Mouse (Mus musculus) kidney, postnatal 36 days (tissue): ENCODE measurements at regions not wholly inside any gene's neighbourhood (a gene's known extent, or its start where the extent isn't known, plus 50 kb on each side); places are given as distances from the start of the nearest gene placed in this dataset.

ENCODE experiments used
- DNase-seq, 2 experiments: peaks; one replicate each; pipeline ENCODE4 v3.0.0; 2021 to 2022; ENCODE audit warnings: mixed read lengths in 2 of 2

GRCm38 (mm10) chr8:89903346-89903745 lies 444.8 kb downstream of the Tox3 start:
- no peak for DNase-seq

- DNase-seq = no peak
These were observed 475.4 kb downstream of the Tox3 start for GRCm38 (mm10) chr8:89872768-89873167.

- peak in 1 of 2 experiments; percentile 19 for DNase-seq
These were observed 476.2 kb downstream of the Tox3 start for GRCm38 (mm10) chr8:89871966-89872365.

- no peak for DNase-seq
These were observed 488.3 kb downstream of the Tox3 start for GRCm38 (mm10) chr8:89859813-89860212.

GRCm38 (mm10) chr8:89858706-89859385 lies 489.3 kb downstream of the Tox3 start:
- no peak for DNase-seq

GRCm38 (mm10) chr8:89855556-89855955 lies 492.6 kb downstream of the Tox3 start:
- DNase-seq = no peak

- DNase-seq = peak; percentile 41 to 65
These were observed 497.8 kb downstream of the Tox3 start for GRCm38 (mm10) chr8:89850209-89850796.

- DNase-seq = peak; percentile 35 to 61
These were observed 498.5 kb downstream of the Tox3 start for GRCm38 (mm10) chr8:89849416-89850208.

- no peak for DNase-seq
These were observed 509.6 kb downstream of the Tox3 start for GRCm38 (mm10) chr8:89838494-89838893.

- DNase-seq = no peak
These were observed 514.4 kb downstream of the Tox3 start for GRCm38 (mm10) chr8:89833715-89834114.

GRCm38 (mm10) chr8:89824586-89824985 lies 523.6 kb downstream of the Tox3 start:
- DNase-seq = no peak

- no peak for DNase-seq
These were observed 524.5 kb downstream of the Tox3 start for GRCm38 (mm10) chr8:89823631-89824030.

GRCm38 (mm10) chr8:89812036-89812711 lies 536.0 kb downstream of the Tox3 start:
- DNase-seq = no peak

GRCm38 (mm10) chr8:89788296-89788695 lies 559.8 kb downstream of the Tox3 start:
- DNase-seq = peak in 1 of 2 experiments; percentile 14

GRCm38 (mm10) chr8:89787050-89787905 lies 560.9 kb downstream of the Tox3 start:
- DNase-seq = peak; percentile 52 to 71

- peak; percentile 74 to 85 for DNase-seq
These were observed 563.1 kb downstream of the Tox3 start for GRCm38 (mm10) chr8:89785011-89785410.

- no peak for DNase-seq
These were observed 564.8 kb downstream of the Tox3 start for GRCm38 (mm10) chr8:89783311-89783710.

GRCm38 (mm10) chr8:89766387-89766786 lies 581.8 kb downstream of the Tox3 start:
- DNase-seq = peak in 1 of 2 experiments; percentile 14

GRCm38 (mm10) chr8:89759531-89759930 lies 588.6 kb downstream of the Tox3 start:
- no peak for DNase-seq

GRCm38 (mm10) chr8:89758695-89759094 lies 589.4 kb downstream of the Tox3 start:
- no peak for DNase-seq

GRCm38 (mm10) chr8:89755951-89756350 lies 592.2 kb downstream of the Tox3 start:
- DNase-seq = peak in 1 of 2 experiments; percentile 14

- peak; percentile 16 to 29 for DNase-seq
These were observed 596.9 kb downstream of the Tox3 start for GRCm38 (mm10) chr8:89751201-89751600.
